Mouse (Mus musculus) lung, embryonic 16.5 days (tissue): ENCODE measurements around the gene Ntan1. TPM values are rescaled to one million over a fixed set of nuclear protein-coding genes. Genes with fewer than 3 reads are reported as not detected.
"Not testable (repeated sequence)": the region's sequence is repeated elsewhere in the genome, so short reads cannot be mapped to it uniquely, and the experiment has no call there.

Experiments used
- ATAC-seq: fragments of 200-750 bp; cut with Nextera tagmentation; 2 replicates; pipeline ENCODE4 v1.8.0; 2017; ENCODE audit warnings: low read depth, mild to moderate bottlenecking, moderate library complexity
- H3K27ac ChIP-seq: fragments of 300-500 bp; sonication (generic); 2 replicates; pipeline ENCODE4 v1.5.1; 2014; ENCODE audit warnings: mild to moderate bottlenecking, control low read depth, low read length
- H3K27me3 ChIP-seq: fragments of 300-500 bp; sonication (generic); 2 replicates; pipeline ENCODE4 v1.6.1; 2014; ENCODE audit warnings: low read depth, low read length, mixed read lengths; ENCODE audit not compliant: control insufficient read depth, insufficient read depth
- H3K36me3 ChIP-seq: fragments of 300-500 bp; sonication (generic); 2 replicates; pipeline ENCODE4 v1.6.1; 2014; ENCODE audit warnings: low read length; ENCODE audit not compliant: control insufficient read depth, insufficient read depth
- H3K4me1 ChIP-seq: fragments of 300-500 bp; sonication (generic); replicated peaks from 2 replicates; pipeline ENCODE4 v1.6.1; 2014; ENCODE audit warnings: low read length, mixed read lengths; ENCODE audit not compliant: control insufficient read depth, insufficient read depth
- H3K4me2 ChIP-seq: fragments of 300-500 bp; sonication (generic); 2 replicates; pipeline ENCODE4 v1.6.1; 2014; ENCODE audit warnings: low read depth, low read length, control low read depth
- H3K4me3 ChIP-seq: fragments of 300-500 bp; sonication (generic); 2 replicates; pipeline ENCODE4 v1.5.1; 2014; ENCODE audit warnings: mild to moderate bottlenecking, low read length, control low read depth
- H3K9ac ChIP-seq: fragments of 300-500 bp; sonication (generic); 2 replicates; pipeline ENCODE4 v1.6.1; 2014; ENCODE audit warnings: low read length, control low read depth
- H3K9me3 ChIP-seq: fragments of 300-500 bp; sonication (generic); 2 replicates; pipeline ENCODE4 v1.6.1; 2016; ENCODE audit warnings: low read length; ENCODE audit not compliant: control insufficient read depth
- WGBS: fragments of 180-500 bp; shearing (Covaris S2); extraction: QIAGEN DNeasy Blood & Tissue Kit; methylation state at CpG from one replicate; pipeline ENCODE4 v1.1.7; 2014; 5-methylcytosine and 5-hydroxymethylcytosine counted together
- polyA plus RNA-seq: library from polyadenylated mRNA; unstranded; fragments of >200 nt; fragmentation: Nextera tagmentation; extraction: Ambion mirVana; gene quantifications from 2 replicates; pipeline ENCODE4 v1.2.1, GENCODE M21; 2015

Gene Ntan1
- 163 and 166 TPM in 2 replicates for polyA plus RNA-seq

GRCm38 (mm10) chr16:13818560-13819393, at the start of gene Ntan1:
Ntan1 (plus strand) TSS chr16:13818845.
- Histone ChIP-seq H3K9ac (peak within 1 kb of the TSS; percentile 94), H3K9me3 (no peaks in the 10 kb centered on the region), H3K4me3 (peak within 1 kb of the TSS; percentile 90), H3K4me2 (peak within 1 kb of the TSS; percentile 77), H3K4me1 (peaks cover 13% of the 10 kb centered on the region), H3K27me3 (no peaks in the 10 kb centered on the region), H3K36me3 (peaks cover 5% of the 10 kb centered on the region; the same call in 1 of the 2 replicates), H3K27ac (peak within 1 kb of the TSS; percentile 99)
- peak; percentile 97 for ATAC-seq
- under 1% methylated on average over 43 of the region's 58 CpGs for WGBS

GRCm38 (mm10) chr16:13771603-13772002, 47.0 kb upstream of the Ntan1 start:
- not testable (repeated sequence) for H3K9ac ChIP-seq, H3K9me3 ChIP-seq
- 58% methylated on average over 4 of the region's 4 CpGs for WGBS

GRCm38 (mm10) chr16:13772051-13772450, 46.6 kb upstream of the Ntan1 start:
- ATAC-seq, H3K4me2 ChIP-seq, H3K4me3 ChIP-seq, H3K27ac ChIP-seq, H3K9ac ChIP-seq, H3K27me3 ChIP-seq, H3K9me3 ChIP-seq, H3K4me1 ChIP-seq, H3K36me3 ChIP-seq: not testable (repeated sequence)
- 82% methylated on average over 5 of the region's 5 CpGs for WGBS

More at GRCm38 (mm10) chr16:13771603-13772002, 47.0 kb upstream of the Ntan1 start:
- not testable (repeated sequence) for H3K4me3 ChIP-seq, H3K4me1 ChIP-seq, H3K36me3 ChIP-seq, H3K27me3 ChIP-seq, H3K4me2 ChIP-seq, ATAC-seq, H3K27ac ChIP-seq

DNA sequence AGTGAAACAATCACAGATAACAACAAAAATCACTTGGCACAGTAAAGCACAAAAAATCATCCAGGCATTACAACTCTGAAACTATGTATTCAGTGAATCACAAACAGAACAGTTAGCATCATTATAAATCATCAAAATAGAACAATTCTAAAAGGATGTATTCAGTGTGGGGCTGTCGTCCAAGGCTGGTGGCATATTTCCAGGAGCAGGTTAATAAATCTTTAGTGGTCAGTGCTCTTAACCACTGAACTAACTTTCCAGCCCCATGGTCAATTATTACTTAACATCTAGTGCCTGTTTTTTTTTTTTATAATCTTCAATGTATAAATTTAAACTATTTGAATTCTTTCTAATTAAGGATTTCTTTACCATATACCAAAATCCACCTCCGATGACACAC, 44.6 kb upstream of the Ntan1 start:
- not testable (repeated sequence) for H3K4me3 ChIP-seq, H3K9me3 ChIP-seq, H3K4me2 ChIP-seq, H3K27ac ChIP-seq, ATAC-seq, H3K36me3 ChIP-seq, H3K27me3 ChIP-seq, H3K4me1 ChIP-seq, H3K9ac ChIP-seq
- WGBS, result 59% methylated on average over 2 of the region's 2 CpGs

- H3K36me3 ChIP-seq, ATAC-seq, H3K4me1 ChIP-seq, H3K9ac ChIP-seq, H3K27ac ChIP-seq, H3K9me3 ChIP-seq, H3K27me3 ChIP-seq, H3K4me2 ChIP-seq, H3K4me3 ChIP-seq: not testable (repeated sequence)
- 78% methylated on average over 3 of the region's 3 CpGs for WGBS
These were observed 44.0 kb upstream of the Ntan1 start for GRCm38 (mm10) chr16:13774651-13775050.

DNA sequence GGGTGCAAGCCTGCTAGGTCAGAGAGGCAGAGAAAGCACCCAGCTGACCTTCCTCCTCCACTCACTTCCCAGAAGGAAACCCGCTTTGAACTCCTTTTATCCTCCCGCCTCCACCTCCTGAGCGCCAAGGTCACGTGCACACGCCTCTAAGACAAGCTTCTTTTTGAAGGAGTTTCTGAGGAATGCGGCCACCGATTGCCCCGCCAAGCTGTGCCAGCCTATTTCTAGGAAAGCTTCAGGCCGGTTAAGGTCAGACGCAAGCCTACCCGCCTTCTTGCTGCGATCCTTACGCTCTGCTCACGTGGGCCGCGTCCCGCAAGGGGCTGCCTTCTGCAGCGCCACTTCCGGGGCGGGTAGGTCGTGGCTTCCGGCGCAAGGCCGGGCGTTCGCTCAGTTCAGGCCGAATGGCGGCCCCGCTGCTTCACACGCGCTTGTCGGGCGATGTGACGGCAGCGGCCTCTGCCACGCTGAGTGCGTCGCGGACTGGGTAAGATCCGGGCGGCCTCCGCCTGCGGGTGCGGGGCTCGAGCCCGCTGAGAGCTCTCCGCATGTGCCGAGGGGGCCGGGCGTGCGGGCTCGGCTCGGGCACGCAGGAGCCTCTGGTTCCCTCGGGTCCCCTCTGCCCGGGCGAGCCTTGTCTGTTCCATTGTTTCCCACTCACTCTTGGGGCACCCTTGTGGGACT, 38.1 kb upstream of the Ntan1 start, which contains the start of gene Rrn3:
Gene Rrn3, plus strand, starts transcription at position 356 of the 684 bp plus-strand sequence.
- no peaks in the 10 kb centered on the region for H3K27me3 ChIP-seq
- peak within 1 kb of the TSS; percentile 96 for H3K4me3 ChIP-seq
- peak within 1 kb of the TSS; percentile 87 for H3K27ac ChIP-seq
- peak; percentile 99 for ATAC-seq
- peak within 1 kb of the TSS; percentile 74 for H3K4me2 ChIP-seq
- H3K4me1 ChIP-seq, result peaks cover 17% of the 10 kb centered on the region
- WGBS, result under 1% methylated on average over 57 of the region's 57 CpGs
- H3K36me3 ChIP-seq, result peaks cover 13% of the 10 kb centered on the region
- H3K9me3 ChIP-seq, result 0 out of 2 replicates have a peak, but pooled peaks cover 2% of the 10 kb centered on the region
- H3K9ac ChIP-seq, result peak within 1 kb of the TSS; percentile 97

GRCm38 (mm10) chr16:13781216-13781615, 37.4 kb upstream of the Ntan1 start:
- no peaks in the 10 kb centered on the region for H3K27me3 ChIP-seq
- peak overlapping the region; percentile 74 for H3K4me2 ChIP-seq
- 0 out of 2 replicates have a peak, but pooled peaks have one; percentile 37 for ATAC-seq
- peak overlapping the region; percentile 96 for H3K4me3 ChIP-seq
- H3K27ac ChIP-seq, result no peak overlapping the region
- peaks cover 20% of the 10 kb centered on the region for H3K36me3 ChIP-seq
- peaks cover 17% of the 10 kb centered on the region for H3K4me1 ChIP-seq
- H3K9me3 ChIP-seq, result 0 out of 2 replicates have a peak, but pooled peaks cover 2% of the 10 kb centered on the region
- H3K9ac ChIP-seq, result peak overlapping the region; percentile 97
- WGBS, result 24% methylated on average over 8 of the region's 8 CpGs

- H3K9ac ChIP-seq, result no peak overlapping the region
- no peak overlapping the region for H3K4me2 ChIP-seq
- H3K36me3 ChIP-seq, result peaks cover 41% of the 10 kb centered on the region
- H3K4me3 ChIP-seq, result no peak overlapping the region
- H3K9me3 ChIP-seq, result no peaks in the 10 kb centered on the region
- no peak for ATAC-seq
- H3K4me1 ChIP-seq, result peaks cover 11% of the 10 kb centered on the region
- WGBS, result 77% methylated on average over 3 of the region's 3 CpGs
- H3K27me3 ChIP-seq, result no peaks in the 10 kb centered on the region
- H3K27ac ChIP-seq, result no peak overlapping the region
These were observed 32.7 kb upstream of the Ntan1 start for GRCm38 (mm10) chr16:13785932-13786331.

- not testable (repeated sequence) for ATAC-seq, H3K4me1 ChIP-seq, H3K9ac ChIP-seq, H3K9me3 ChIP-seq, H3K4me3 ChIP-seq, H3K27ac ChIP-seq, H3K27me3 ChIP-seq, H3K4me2 ChIP-seq
- H3K36me3 ChIP-seq, result peaks cover 61% of the 10 kb centered on the region
- 82% methylated on average over 2 of the region's 2 CpGs for WGBS
These were observed 25.2 kb upstream of the Ntan1 start for GRCm38 (mm10) chr16:13793441-13793840.
